Mouse (Mus musculus): Measurements from ENCODE around the gene Per2. TPM values are rescaled to one million over a fixed set of nuclear protein-coding genes. Genes with fewer than 3 reads are reported as not detected.

The Per2 gene
- polyA plus RNA-seq, 1 experiment from 2014 or later = 2.6 TPM

DNA sequence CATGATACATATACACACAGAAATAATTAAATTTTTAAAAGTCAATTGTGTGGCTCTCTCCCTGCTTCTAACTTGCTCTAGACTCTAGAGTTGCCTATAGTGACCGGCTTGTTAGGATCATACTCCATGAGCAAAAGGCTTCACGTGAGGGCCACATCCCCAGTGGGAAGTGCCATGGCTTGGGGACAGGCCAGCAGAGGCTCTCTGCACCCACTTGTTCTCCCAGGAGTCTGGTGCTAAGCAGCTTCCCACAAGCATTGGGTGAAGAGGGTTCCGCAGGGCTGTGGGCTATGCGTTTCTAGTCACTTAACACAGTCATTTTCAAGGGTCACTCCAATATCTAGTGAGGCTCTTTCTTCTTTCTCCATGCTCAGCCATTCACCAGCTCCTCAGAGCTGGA lies 2.0 kb downstream of the Per2 start:
- Histone ChIP-seq H3K27me3 (peaks cover 6% of the 10 kb centered on the region; the same call in 1 of the 2 replicates), H3K36me3 (ENCODE audit: poor library complexity, severe bottlenecking) (no peaks in the 10 kb centered on the region), H3K4me1 (peaks cover 46% of the 10 kb centered on the region), H3K9me3 (replicated peaks) (no peaks in the 10 kb centered on the region), H3K4me2 (peak overlapping the region; percentile 85; the same call in 1 of the 2 replicates), H3K27ac (no peak overlapping the region), H3K4me3 (no peak overlapping the region), H3K9ac (no peak overlapping the region)
- no peak for ATAC-seq
- 90% methylated on average over 4 of the region's 4 CpGs for WGBS

DNA sequence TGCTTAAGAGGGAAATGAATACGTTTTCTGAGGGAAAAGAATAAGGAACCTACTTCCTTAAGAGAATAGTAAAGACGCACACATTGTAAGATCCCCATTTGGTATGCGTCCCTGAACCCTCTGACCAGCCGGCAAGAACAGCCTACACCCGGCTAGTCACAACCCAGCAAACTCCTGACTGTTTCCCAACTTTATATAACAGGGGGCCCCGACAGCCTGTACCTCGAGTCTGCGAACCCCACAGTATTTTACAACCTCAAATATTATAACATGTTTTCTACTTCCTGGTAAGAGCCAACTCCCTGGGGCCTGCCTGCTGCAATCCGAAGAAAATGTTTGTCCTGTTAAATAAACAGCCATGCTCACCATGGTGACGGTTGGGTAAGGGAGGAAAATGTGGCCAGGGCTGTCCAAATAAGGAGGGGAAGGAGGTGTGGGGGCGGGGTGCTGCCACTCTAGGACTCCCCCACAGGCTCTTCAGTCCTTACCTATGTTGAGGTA lies 2.8 kb downstream of the Per2 start:
- Histone ChIP-seq H3K4me2 (peak overlapping the region; percentile 22), H3K36me3 (ENCODE audit: poor library complexity, severe bottlenecking) (no peaks in the 10 kb centered on the region), H3K9ac (peak overlapping the region; percentile 34; the same call in 1 of the 2 replicates), H3K4me3 (no peak overlapping the region), H3K4me1 (peaks cover 46% of the 10 kb centered on the region), H3K9me3 (replicated peaks) (no peaks in the 10 kb centered on the region), H3K27me3 (peaks cover 6% of the 10 kb centered on the region; the same call in 1 of the 2 replicates), H3K27ac (no peak overlapping the region; the same call in 1 of the 2 replicates)
- 46% methylated on average over 11 of the region's 11 CpGs for WGBS
- no peak for ATAC-seq

DNA sequence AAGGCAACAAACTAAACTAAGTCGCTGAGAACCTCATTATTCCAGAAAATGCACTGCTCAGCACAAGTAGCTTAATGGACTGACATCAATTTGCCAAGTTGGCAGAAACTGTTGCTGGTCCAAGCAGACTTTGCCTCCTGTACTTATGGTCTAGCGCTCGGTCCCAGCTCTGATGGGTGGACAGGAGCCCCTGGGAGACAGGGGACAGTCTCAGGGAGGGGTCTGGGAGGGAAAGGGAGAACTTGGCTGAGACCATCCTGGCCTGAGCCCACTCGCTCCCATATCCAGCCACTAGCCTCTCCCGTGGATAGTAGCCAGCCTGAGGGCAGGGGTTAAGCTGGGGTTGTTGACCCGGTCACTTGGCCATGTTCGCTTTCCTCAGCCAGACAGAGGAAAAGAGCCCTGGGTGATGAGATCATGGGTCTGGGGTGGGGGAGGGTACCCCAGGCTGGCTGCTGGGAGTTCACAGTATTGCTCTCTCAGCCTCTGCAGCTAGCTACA lies 3.4 kb downstream of the Per2 start:
- H3K27ac ChIP-seq = no peak overlapping the region; the same call in 1 of the 2 replicates

DNA sequence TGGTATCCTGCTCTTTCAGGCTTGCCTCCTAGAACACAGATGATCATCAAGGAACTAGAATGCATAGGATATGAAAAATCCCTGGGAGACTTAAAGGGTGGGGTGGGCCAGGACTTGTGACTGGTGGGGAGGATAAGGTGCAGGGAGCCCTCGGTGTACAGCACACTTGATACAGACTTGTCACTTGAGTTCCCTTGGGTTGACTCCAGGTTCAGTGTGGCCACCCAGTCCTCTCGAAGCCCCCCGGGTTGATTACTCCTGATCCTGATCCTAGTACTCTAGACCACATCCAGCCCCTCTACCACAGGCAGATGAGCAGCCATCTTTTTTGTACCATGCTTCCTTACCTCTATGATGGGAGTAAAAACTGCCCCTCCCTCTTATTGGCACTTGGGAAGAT lies 4.2 kb downstream of the Per2 start:
- Histone ChIP-seq H3K4me2 (no peak overlapping the region), H3K9ac (no peak overlapping the region), H3K27me3 (0 out of 2 replicates have a peak, but pooled peaks cover 6% of the 10 kb centered on the region), H3K27ac (no peak overlapping the region), H3K36me3 (ENCODE audit: poor library complexity, severe bottlenecking) (no peaks in the 10 kb centered on the region), H3K4me1 (peaks cover 43% of the 10 kb centered on the region), H3K9me3 (replicated peaks) (no peaks in the 10 kb centered on the region), H3K4me3 (no peak overlapping the region)
- 92% methylated on average over 3 of the region's 3 CpGs for WGBS
- ATAC-seq = no peak

More for the DNA sequence above, 3.4 kb downstream of the Per2 start:
- Histone ChIP-seq H3K9ac (peak overlapping the region; percentile 34; the same call in 1 of the 2 replicates), H3K4me1 (peaks cover 46% of the 10 kb centered on the region), H3K4me3 (no peak overlapping the region), H3K36me3 (ENCODE audit: poor library complexity, severe bottlenecking) (no peaks in the 10 kb centered on the region), H3K4me2 (peak overlapping the region; percentile 22), H3K27me3 (0 out of 2 replicates have a peak, but pooled peaks cover 6% of the 10 kb centered on the region), H3K9me3 (replicated peaks) (no peaks in the 10 kb centered on the region)
- no peak for ATAC-seq
- 43% methylated on average over 7 of the region's 7 CpGs for WGBS

DNA sequence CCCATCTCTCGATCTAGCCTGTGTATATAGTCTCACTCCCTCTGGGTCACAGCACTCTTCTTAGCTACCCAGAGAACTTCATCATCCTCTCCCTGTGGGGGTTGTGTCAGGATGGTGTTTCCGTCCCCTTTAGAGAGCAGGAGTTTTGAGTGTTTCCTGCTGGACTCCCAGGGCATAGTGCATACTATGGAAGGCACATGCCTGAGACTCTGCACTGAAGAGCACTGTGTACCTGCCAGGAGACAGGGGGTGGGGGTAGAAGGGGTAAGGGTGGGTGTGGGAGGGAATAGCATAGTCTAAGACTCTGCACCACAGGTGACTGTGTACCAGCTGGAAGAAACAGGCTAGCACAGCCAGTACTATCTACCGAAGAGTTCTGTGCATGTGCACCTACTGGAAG lies 4.8 kb downstream of the Per2 start:
- Histone ChIP-seq H3K27me3 (0 out of 2 replicates have a peak, but pooled peaks cover 6% of the 10 kb centered on the region), H3K27ac (no peak overlapping the region), H3K36me3 (ENCODE audit: poor library complexity, severe bottlenecking) (peaks cover 3% of the 10 kb centered on the region; the same call in 1 of the 2 replicates), H3K9me3 (replicated peaks) (no peaks in the 10 kb centered on the region), H3K9ac (no peak overlapping the region), H3K4me1 (peaks cover 39% of the 10 kb centered on the region), H3K4me2 (no peak overlapping the region), H3K4me3 (no peak overlapping the region)
- WGBS = 94% methylated on average over 3 of the region's 3 CpGs
- ATAC-seq = no peak

DNA sequence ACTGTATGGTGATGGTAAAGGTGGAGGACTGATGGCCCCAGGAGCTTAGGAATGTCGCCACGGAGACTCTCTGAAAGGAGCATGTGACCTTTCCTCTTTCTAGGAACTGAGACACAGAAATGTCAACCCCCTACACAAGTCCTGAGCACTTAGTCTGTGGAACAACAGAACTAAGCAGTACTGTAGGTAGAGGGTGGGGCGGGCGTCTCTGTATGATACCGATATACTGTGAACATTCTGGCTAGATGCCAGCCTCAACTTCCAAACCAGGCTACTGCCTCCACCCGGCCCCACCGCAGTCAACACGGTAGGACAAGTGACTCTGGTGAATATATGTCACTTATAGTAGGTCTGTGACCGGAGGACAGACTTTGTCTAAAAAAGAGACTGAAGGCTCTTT lies 5.2 kb downstream of the Per2 start:
- no peak overlapping the region for H3K9ac ChIP-seq
- no peak overlapping the region for H3K4me3 ChIP-seq
- 0 out of 2 replicates have a peak, but pooled peaks cover 6% of the 10 kb centered on the region for H3K27me3 ChIP-seq
- ATAC-seq = no peak
- H3K36me3 ChIP-seq (ENCODE audit: poor library complexity, severe bottlenecking) = peaks cover 5% of the 10 kb centered on the region
- WGBS = 86% methylated on average over 9 of the region's 9 CpGs
- H3K9me3 ChIP-seq (replicated peaks) = no peaks in the 10 kb centered on the region
- no peak overlapping the region for H3K27ac ChIP-seq
- peaks cover 39% of the 10 kb centered on the region for H3K4me1 ChIP-seq
- H3K4me2 ChIP-seq = no peak overlapping the region

DNA sequence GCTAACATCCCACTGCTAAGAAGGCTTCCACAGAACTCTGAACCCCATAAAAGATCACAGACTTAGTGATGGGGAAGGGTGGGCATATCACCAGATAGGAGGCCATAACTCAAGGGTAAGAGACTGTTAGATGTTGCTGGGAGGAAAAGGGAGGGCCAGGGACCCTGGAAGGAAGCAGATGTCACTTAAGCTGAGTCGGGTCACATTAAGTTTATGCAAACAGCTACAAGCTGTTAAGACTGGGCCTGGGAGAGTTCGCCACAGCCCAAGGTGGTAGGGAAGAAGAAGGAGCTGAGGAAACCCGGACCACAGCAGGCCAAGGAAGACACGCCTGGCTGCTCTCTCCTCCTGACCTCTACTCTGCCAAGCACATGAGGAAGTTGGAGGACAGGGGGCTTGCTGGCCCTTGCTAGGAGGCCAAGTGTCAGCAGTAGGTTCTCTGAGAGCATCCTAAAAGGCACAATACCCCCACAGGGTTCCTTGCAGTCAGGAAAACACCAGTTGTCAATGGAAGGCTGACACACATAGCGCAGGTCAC lies 7.5 kb downstream of the Per2 start:
- Histone ChIP-seq H3K9ac (no peak overlapping the region), H3K4me2 (no peak overlapping the region), H3K4me1 (peaks cover 17% of the 10 kb centered on the region), H3K27me3 (no peaks in the 10 kb centered on the region), H3K9me3 (replicated peaks) (peaks cover 7% of the 10 kb centered on the region; the same call in 1 of the 2 replicates), H3K27ac (no peak overlapping the region), H3K4me3 (no peak overlapping the region), H3K36me3 (ENCODE audit: poor library complexity, severe bottlenecking) (peaks cover 28% of the 10 kb centered on the region)
- ATAC-seq = no peak
- WGBS = 70% methylated on average over 5 of the region's 5 CpGs

DNA sequence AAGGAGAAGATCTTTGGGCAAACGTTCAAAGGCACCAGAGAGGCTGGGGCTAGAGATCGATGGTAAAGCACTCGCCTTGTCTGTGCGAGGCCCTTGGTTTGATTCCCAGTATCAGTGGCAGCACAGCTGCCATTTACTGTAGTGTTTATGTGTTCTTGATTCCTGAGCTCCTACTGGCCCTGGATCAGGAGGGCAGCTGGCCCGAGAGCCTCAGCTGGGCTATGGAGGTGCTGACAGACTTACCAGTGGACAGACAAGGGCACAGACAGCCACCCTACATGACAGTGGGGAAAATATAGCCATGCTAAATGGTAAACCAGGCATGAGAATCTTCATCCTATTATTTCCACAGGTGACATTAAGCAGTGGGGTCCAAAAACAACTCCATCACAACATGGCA lies 8.3 kb downstream of the Per2 start:
- H3K9ac ChIP-seq = no peak overlapping the region
- H3K36me3 ChIP-seq (ENCODE audit: poor library complexity, severe bottlenecking) = peaks cover 36% of the 10 kb centered on the region
- H3K9me3 ChIP-seq (replicated peaks) = peaks cover 7% of the 10 kb centered on the region; the same call in 1 of the 2 replicates
- no peak overlapping the region for H3K4me3 ChIP-seq
- WGBS = 88% methylated on average over 5 of the region's 5 CpGs
- peaks cover 10% of the 10 kb centered on the region for H3K4me1 ChIP-seq
- H3K27ac ChIP-seq = no peak overlapping the region
- no peak for ATAC-seq
- no peaks in the 10 kb centered on the region for H3K27me3 ChIP-seq
- H3K4me2 ChIP-seq = no peak overlapping the region

DNA sequence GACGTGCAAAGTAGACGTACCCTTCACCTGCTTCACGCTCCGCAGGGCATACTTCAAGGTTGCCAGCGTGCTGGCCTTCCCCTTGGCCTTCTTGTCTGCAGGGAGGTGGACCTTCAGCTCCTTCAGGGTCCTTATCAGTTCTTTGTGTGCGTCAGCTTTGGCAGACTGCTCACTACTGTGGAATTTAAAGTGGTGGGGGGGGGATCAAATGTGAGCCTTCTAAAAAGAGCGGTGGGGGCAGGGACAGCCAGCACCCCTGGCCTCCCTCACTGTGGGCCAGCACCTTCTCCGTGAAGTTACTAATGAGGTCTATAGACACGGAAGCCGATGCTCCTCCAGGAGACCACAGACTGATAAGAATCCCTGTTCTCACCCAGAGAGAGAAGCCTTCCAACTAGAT lies 10.4 kb downstream of the Per2 start:
- Histone ChIP-seq H3K4me1 (no peaks in the 10 kb centered on the region), H3K27me3 (no peaks in the 10 kb centered on the region), H3K36me3 (ENCODE audit: poor library complexity, severe bottlenecking) (peaks cover 41% of the 10 kb centered on the region), H3K4me2 (no peak overlapping the region), H3K9me3 (replicated peaks) (peaks cover 7% of the 10 kb centered on the region; the same call in 1 of the 2 replicates), H3K4me3 (no peak overlapping the region), H3K27ac (no peak overlapping the region), H3K9ac (no peak overlapping the region)
- 92% methylated on average over 10 of the region's 10 CpGs for WGBS
- no peak for ATAC-seq

DNA sequence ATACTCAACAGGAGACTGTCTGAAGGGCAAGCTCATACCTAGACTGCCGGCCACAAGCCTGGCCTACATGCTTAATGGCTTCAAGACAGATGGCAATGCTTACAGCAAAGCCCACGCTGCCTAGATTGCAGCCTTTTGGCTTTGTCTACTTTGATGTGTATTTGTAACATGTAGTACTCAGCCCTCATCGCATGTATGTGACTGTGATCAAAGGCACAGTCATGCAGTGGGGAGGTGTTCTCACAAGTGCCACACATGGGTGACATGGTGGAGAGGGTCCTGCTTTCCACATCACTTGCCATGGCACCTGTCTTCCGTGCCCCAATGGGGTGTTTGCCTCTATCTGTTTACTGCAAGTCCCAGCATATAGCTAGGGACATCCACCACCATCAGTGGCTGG lies 12.6 kb downstream of the Per2 start:
- no peak for ATAC-seq
- 96% methylated on average over 4 of the region's 4 CpGs for WGBS
- Histone ChIP-seq H3K4me1 (no peaks in the 10 kb centered on the region), H3K9me3 (replicated peaks) (peaks cover 7% of the 10 kb centered on the region; the same call in 1 of the 2 replicates), H3K27ac (no peak overlapping the region), H3K4me2 (no peak overlapping the region), H3K27me3 (no peaks in the 10 kb centered on the region), H3K4me3 (no peak overlapping the region), H3K36me3 (ENCODE audit: poor library complexity, severe bottlenecking) (peaks cover 45% of the 10 kb centered on the region), H3K9ac (no peak overlapping the region)

DNA sequence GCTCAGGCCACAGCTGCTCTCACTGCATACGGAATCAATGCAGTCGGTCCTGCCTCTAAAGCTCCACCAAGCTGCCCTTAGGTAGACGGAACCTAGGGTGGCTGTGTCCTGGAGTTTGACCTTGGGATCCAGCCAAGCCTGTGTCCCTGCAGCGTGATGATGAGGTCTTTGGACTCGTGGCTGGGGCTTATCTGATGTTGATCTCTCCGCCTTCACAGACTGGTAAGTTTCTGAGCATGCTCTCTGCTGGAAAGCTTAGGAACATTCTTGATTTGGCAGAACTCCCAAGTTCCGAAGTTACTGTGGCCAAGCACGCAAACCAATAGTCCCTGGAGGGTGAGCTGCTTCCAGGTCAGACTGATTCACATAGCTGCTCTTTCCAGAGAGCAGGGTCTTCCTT lies 13.1 kb downstream of the Per2 start:
- Histone ChIP-seq H3K27ac (no peak overlapping the region), H3K27me3 (no peaks in the 10 kb centered on the region), H3K4me1 (no peaks in the 10 kb centered on the region), H3K4me3 (no peak overlapping the region), H3K9ac (no peak overlapping the region), H3K4me2 (no peak overlapping the region), H3K9me3 (replicated peaks) (peaks cover 7% of the 10 kb centered on the region; the same call in 1 of the 2 replicates), H3K36me3 (ENCODE audit: poor library complexity, severe bottlenecking) (peaks cover 45% of the 10 kb centered on the region)
- WGBS = 89% methylated on average over 8 of the region's 8 CpGs
- no peak for ATAC-seq

DNA sequence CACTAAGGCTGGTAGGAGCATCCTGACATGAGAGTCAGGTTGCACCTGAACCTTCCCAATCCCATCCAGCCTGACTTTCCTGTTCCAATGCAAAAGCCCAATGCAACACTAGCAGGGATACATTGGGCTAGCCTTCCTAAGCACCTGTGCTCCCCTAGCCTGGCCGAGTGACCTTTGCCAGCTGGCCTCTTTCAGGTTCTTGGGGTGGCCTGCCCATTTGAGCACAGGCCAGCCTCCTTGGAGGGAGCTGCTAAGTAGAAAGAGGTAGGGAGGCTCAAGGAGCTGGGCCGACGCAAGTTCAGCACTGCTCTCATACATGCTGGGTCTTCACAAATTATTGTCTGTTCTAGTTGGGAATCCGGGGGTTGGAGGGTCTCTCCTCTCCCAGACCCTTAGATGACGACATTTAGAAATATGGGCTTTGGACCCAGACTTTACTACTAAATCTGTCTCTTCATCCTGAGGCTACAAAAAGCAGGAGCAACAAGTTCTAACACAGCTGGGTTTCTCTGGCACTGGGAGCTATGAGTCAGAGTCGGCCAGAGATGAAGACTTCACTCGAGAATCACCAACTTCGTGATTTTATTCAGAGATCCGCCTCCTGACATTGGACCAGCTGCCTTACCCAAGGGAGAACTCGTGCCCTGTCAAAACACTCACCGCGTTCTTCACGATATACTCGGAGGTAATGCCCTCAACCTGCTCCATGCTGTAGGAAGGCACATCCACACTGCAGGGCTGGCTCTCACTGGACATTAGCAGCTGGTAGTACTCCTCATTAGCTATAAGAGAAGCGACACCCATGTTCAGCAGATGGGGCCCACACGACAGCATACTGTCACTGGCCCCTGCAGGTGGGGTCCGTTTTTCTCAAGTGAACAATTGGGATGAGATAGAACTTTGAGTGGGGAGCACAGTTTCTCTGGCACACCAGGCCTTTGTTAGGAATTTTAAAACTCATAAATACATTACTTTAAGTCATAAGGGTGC lies 14.0 kb downstream of the Per2 start:
- Histone ChIP-seq H3K36me3 (ENCODE audit: poor library complexity, severe bottlenecking) (peaks cover 45% of the 10 kb centered on the region), H3K9ac (no peak overlapping the region), H3K4me2 (no peak overlapping the region), H3K9me3 (replicated peaks) (peaks cover 7% of the 10 kb centered on the region; the same call in 1 of the 2 replicates), H3K27me3 (no peaks in the 10 kb centered on the region), H3K27ac (no peak overlapping the region), H3K4me1 (no peaks in the 10 kb centered on the region), H3K4me3 (no peak overlapping the region)
- ATAC-seq = no peak
- 92% methylated on average over 17 of the region's 17 CpGs for WGBS

Data from forebrain, embryonic 13.5 days (tissue).